Mouse (Mus musculus): ENCODE measurements around the gene Smim26. TPM values are rescaled to one million over a fixed set of nuclear protein-coding genes. Genes with fewer than 3 reads are reported as not detected.

Gene Smim26
- total and polyA plus RNA-seq, 3 experiments = 16.4 to 28.6 TPM; not detected in 1

- no peaks in the 10 kb centered on the region for H3K79me2 ChIP-seq (ENCODE audit: control insufficient read depth, insufficient read depth, low read length, poor library complexity)
- no peaks in the 10 kb centered on the region for H3K4me1 ChIP-seq (ENCODE audit: control insufficient read depth in 1 of 2, insufficient read depth in 2 of 2, low read length in 2 of 2)
- no peak overlapping the region for H3K4me3 ChIP-seq (ENCODE audit: control insufficient read depth in 1 of 2, insufficient read depth in 1 of 2, low read depth in 2 of 2, low read length in 2 of 2)
- H3K9ac ChIP-seq (ENCODE audit: control insufficient read depth, low read depth, low read length, poor library complexity, severe bottlenecking) = no peak overlapping the region
- DNase-seq (ENCODE audit: low read depth, low spot score) = no peak
- H3K27ac ChIP-seq (ENCODE audit: control insufficient read depth, low read depth, low read length) = no peak overlapping the region
- H3K36me3 ChIP-seq (ENCODE audit: control insufficient read depth in 1 of 2, insufficient read depth in 2 of 2, low read length in 2 of 2) = no peaks in the 10 kb centered on the region; a peak in 1 of 4 replicates
- TF ChIP-seq ZC3H11A (IDR thresholded peaks at IDR 0.05; ENCODE audit: low read depth, low read length) (no peak), POLR2A (IDR thresholded peaks at IDR 0.05; ENCODE audit: control insufficient read depth in 1 of 2, insufficient read depth in 1 of 2, low read depth in 1 of 2, low read length in 2 of 2, poor library complexity in 1 of 2) (no peak), MXI1 (IDR thresholded peaks at IDR 0.05; ENCODE audit: low read depth, low read length) (no peak), MYC (IDR thresholded peaks at IDR 0.05; ENCODE audit: low read depth, low read length) (no peak), NELFE (IDR thresholded peaks at IDR 0.05; ENCODE audit: low read depth, low read length) (no peak), ETS1 (IDR thresholded peaks at IDR 0.05; ENCODE audit: low read depth, low read length) (no peak), TAL1 (IDR thresholded peaks at IDR 0.05; ENCODE audit: low read length) (no peak), MAX (IDR thresholded peaks at IDR 0.05; ENCODE audit: low read length) (no peak)
- H3K27me3 ChIP-seq (ENCODE audit: control insufficient read depth in 1 of 2, insufficient read depth in 2 of 2, low read length in 2 of 2) = no peaks in the 10 kb centered on the region
- no peaks in the 10 kb centered on the region for H3K9me3 ChIP-seq (replicated peaks; ENCODE audit: insufficient read depth, low read length)
Measured at GRCm38 (mm10) chr2:144613956-144614355, 20.1 kb downstream of the Smim26 start.

DNA sequence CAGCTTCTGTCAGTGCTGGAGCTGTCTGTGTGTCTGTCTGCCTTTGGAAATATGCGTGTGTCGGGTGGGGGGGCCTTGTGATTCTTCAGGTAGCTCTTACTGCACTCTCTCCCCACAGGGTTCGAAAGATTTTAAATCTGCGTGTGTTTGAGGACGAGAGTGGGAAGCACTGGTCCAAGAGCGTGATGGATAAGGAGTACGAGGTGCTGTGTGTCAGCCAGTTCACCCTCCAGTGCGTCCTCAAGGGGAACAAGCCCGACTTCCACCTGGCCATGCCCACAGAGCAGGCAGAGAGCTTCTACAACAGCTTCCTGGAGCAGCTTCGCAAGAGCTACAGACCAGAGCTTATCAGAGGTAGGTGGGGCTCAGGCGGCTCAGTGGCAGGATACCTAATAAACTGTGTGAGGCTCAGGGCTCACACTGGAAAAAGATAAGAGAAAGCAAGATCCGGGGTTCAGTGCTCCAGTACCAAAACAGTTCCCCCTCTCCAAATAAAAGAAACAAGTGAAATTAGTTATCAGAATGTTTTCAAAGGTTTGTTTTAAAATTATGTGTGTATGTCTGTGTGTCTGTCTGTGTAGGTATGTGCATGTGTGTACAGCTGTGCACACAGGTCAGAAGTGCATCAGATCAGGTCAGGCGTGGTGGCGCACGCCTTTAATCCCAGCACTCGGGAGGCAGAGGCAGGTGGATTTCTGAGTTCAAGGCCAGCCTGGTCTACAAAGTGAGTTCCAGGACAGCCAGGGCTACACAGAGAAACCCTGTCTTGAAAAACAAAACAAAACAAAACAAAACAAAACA, 23.4 kb downstream of the Smim26 start:
- H3K9me3 ChIP-seq (replicated peaks; ENCODE audit: insufficient read depth, low read length) = no peaks in the 10 kb centered on the region
- DNase-seq (ENCODE audit: low read depth, low spot score) = no peak
- no peaks in the 10 kb centered on the region for H3K27me3 ChIP-seq (ENCODE audit: control insufficient read depth in 1 of 2, insufficient read depth in 2 of 2, low read length in 2 of 2)
- H3K79me2 ChIP-seq (ENCODE audit: control insufficient read depth, insufficient read depth, low read length, poor library complexity) = no peaks in the 10 kb centered on the region
- no peak overlapping the region for H3K4me3 ChIP-seq (ENCODE audit: control insufficient read depth in 1 of 2, insufficient read depth in 1 of 2, low read depth in 2 of 2, low read length in 2 of 2)
- no peak overlapping the region for H3K27ac ChIP-seq (ENCODE audit: control insufficient read depth, low read depth, low read length)
- H3K4me1 ChIP-seq (ENCODE audit: control insufficient read depth in 1 of 2, insufficient read depth in 2 of 2, low read length in 2 of 2) = no peaks in the 10 kb centered on the region
- no peak for TF ChIP-seq TAL1 (IDR thresholded peaks at IDR 0.05; ENCODE audit: low read length)
- no peak for TF ChIP-seq POLR2AphosphoS5 (IDR thresholded peaks at IDR 0.05; ENCODE audit: borderline replicate concordance, low read depth, low read length)
- TF ChIP-seq RAD21 (IDR thresholded peaks at IDR 0.05; ENCODE audit: low read depth, low read length) = no peak
- TF ChIP-seq MXI1 (IDR thresholded peaks at IDR 0.05; ENCODE audit: low read depth, low read length) = no peak
- TF ChIP-seq E2F4 (IDR thresholded peaks at IDR 0.05; ENCODE audit: borderline replicate concordance, low read depth, low read length) = no peak
- TF ChIP-seq MEF2A (IDR thresholded peaks at IDR 0.05; ENCODE audit: extremely low read depth, insufficient replicate concordance, low read depth, low read length, poor library complexity, severe bottlenecking) = no peak
- TF ChIP-seq ZNF384 (IDR thresholded peaks at IDR 0.05; ENCODE audit: low read depth, low read length) = no peak
- no peak for TF ChIP-seq EP300 (IDR thresholded peaks at IDR 0.05; ENCODE audit: low read depth in 1 of 2, low read length in 2 of 2)
- TF ChIP-seq MYB (IDR thresholded peaks at IDR 0.05; ENCODE audit: low read depth, low read length) = no peak
- H3K36me3 ChIP-seq (ENCODE audit: control insufficient read depth in 1 of 2, insufficient read depth in 2 of 2, low read length in 2 of 2) = no peaks in the 10 kb centered on the region; a peak in 1 of 4 replicates
- H3K9ac ChIP-seq (ENCODE audit: control insufficient read depth, low read depth, low read length, poor library complexity, severe bottlenecking) = no peak overlapping the region

All from MEL (cell line).